Mouse (Mus musculus) ES-Bruce4 (cell line): ENCODE results near the gene Krt73.

Experiments used
- CTCF ChIP-seq: IDR thresholded peaks from one replicate; pipeline ENCODE4 v1.8.1; 2011; ENCODE audit warnings: low read depth, low read length
- POLR2A ChIP-seq: IDR thresholded peaks from one replicate; pipeline ENCODE4 v1.8.1; 2011; ENCODE audit warnings: low read length; ENCODE audit not compliant: insufficient read depth

- no peak for TF ChIP-seq CTCF
- no peak for TF ChIP-seq POLR2A
Measured at GRCm38 (mm10) chr15:101817875-101818274, 15.7 kb upstream of the Krt73 start, which contains the start of gene Krt2.
